Mouse (Mus musculus) heart, postnatal 0 days (tissue): Measurements from ENCODE around the gene Cdkal1.

Experiments
- CTCF ChIP-seq: IDR thresholded peaks from 2 replicates; pipeline ENCODE4 v1.5.1; 2016; ENCODE audit warnings: antibody characterized with exemption, control low read depth, low read depth
- EP300 ChIP-seq: IDR thresholded peaks from 2 replicates; pipeline ENCODE4 v1.6.1; 2016; ENCODE audit warnings: antibody characterized with exemption, low read depth

- TF ChIP-seq CTCF (no peak), EP300 (no peak)
These were observed 177.9 kb downstream of the Cdkal1 start for GRCm38 (mm10) chr13:29677559-29677958.
